Mouse (Mus musculus) ES-Bruce4 (cell line): Measurements from ENCODE around the gene Kcng1. TPM values are rescaled to one million over a fixed set of nuclear protein-coding genes. Genes with fewer than 3 reads are reported as not detected.
A peak's percentile ranks its signal among the peaks of the same experiment; 100 is the strongest.

ENCODE experiments used
- H3K27ac ChIP-seq: 2 replicates; pipeline ENCODE4 v1.5.1; 2012; ENCODE audit warnings: low read length, inconsistent platforms; ENCODE audit not compliant: insufficient read depth
- H3K27me3 ChIP-seq: 2 replicates; pipeline ENCODE4 v1.6.1; 2012; ENCODE audit warnings: mild to moderate bottlenecking, low read length, inconsistent platforms; ENCODE audit not compliant: control insufficient read depth, poor library complexity, insufficient read depth, severe bottlenecking
- H3K36me3 ChIP-seq: 2 replicates; pipeline ENCODE4 v1.6.1; 2012; ENCODE audit warnings: inconsistent platforms, mild to moderate bottlenecking, low read length, moderate library complexity; ENCODE audit not compliant: control insufficient read depth, poor library complexity, insufficient read depth, severe bottlenecking
- H3K4me1 ChIP-seq: one replicate; pipeline ENCODE4 v1.8.1; 2011; ENCODE audit warnings: low read length; ENCODE audit not compliant: control insufficient read depth, insufficient read depth
- H3K4me3 ChIP-seq: 2 replicates; pipeline ENCODE4 v1.5.1; 2011; ENCODE audit warnings: low read depth, mild to moderate bottlenecking, low read length
- H3K9ac ChIP-seq: 2 replicates; pipeline ENCODE4 v1.6.1; 2012; ENCODE audit warnings: low read depth, mild to moderate bottlenecking, inconsistent platforms; ENCODE audit not compliant: poor library complexity, severe bottlenecking
- H3K9me3 ChIP-seq: replicated peaks from 2 replicates; pipeline ENCODE4 v1.6.1; 2012; ENCODE audit warnings: mild to moderate bottlenecking, low read length, inconsistent platforms; ENCODE audit not compliant: control insufficient read depth, poor library complexity, insufficient read depth, severe bottlenecking
- CTCF ChIP-seq: IDR thresholded peaks from one replicate; pipeline ENCODE4 v1.8.1; 2011; ENCODE audit warnings: low read depth, low read length
- EP300 ChIP-seq: IDR thresholded peaks from 2 replicates; pipeline ENCODE4 v1.6.1; 2011; ENCODE audit warnings: low read depth, low read length; ENCODE audit not compliant: insufficient read depth
- POLR2A ChIP-seq: IDR thresholded peaks from one replicate; pipeline ENCODE4 v1.8.1; 2011; ENCODE audit warnings: low read length; ENCODE audit not compliant: insufficient read depth
- polyA plus RNA-seq: library from polyadenylated mRNA; stranded (reverse); fragments of >200 nt; gene quantifications from 2 replicates; pipeline ENCODE4 v1.2.4, GENCODE M21; 2011; ENCODE audit warnings: low read depth; ENCODE audit not compliant: missing spikeins, insufficient read depth, insufficient read length

Gene Kcng1
- polyA plus RNA-seq, 1 experiment, result 0.78 TPM

DNA sequence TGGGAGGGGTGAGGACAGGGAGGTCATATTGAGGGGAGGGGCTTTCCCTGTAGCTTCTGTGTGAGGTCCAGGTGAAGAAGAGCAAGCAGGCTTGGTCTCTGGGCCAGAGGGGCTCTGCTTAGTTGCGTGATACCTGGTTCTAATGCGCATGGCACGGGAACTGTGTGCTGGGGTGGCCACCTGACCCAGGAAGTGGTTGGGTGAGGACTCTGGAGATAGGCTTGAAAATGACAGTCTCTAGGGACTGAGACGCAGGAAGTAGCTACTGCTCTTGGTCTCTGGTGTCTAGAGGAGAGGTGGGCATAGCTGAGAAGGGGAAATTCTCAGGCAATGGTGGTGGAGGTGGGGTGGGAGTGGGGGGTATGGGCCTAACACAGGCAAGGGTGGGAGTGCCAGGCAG is 24.3 kb downstream of the Kcng1 start:
- Histone ChIP-seq H3K27ac (no peak overlapping the region), H3K9me3 (no peaks in the 10 kb centered on the region), H3K9ac (no peak overlapping the region), H3K4me1 (peaks cover 2% of the 10 kb centered on the region), H3K4me3 (no peak overlapping the region), H3K27me3 (no peaks in the 10 kb centered on the region), H3K36me3 (no peaks in the 10 kb centered on the region)
- TF ChIP-seq POLR2A (no peak), EP300 (no peak), CTCF (no peak)

DNA sequence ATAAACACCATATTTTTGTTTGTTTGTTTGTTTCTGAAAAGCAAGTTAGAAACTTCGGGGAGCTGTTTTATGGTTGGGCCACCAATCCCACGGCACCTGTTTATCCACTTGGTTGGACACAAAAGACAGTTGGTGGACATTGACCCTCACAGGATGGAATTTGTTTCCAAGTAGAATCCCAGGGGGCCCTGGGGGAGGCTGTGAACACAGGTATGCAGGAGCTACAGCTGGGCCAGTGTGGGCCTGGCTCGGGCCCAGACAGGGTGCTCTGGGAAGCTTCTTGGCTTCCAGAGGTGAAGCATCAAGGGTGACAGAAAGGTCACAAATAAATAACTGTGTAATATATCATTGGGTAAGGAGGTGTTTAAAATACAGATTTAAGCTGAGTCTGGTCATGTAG is 25.0 kb downstream of the Kcng1 start:
- H3K27ac ChIP-seq, result no peak overlapping the region
- TF ChIP-seq CTCF, result no peak
- TF ChIP-seq POLR2A, result no peak
- TF ChIP-seq EP300, result no peak
- no peaks in the 10 kb centered on the region for H3K36me3 ChIP-seq
- H3K4me1 ChIP-seq, result peaks cover 2% of the 10 kb centered on the region
- no peak overlapping the region for H3K4me3 ChIP-seq
- no peaks in the 10 kb centered on the region for H3K9me3 ChIP-seq
- H3K9ac ChIP-seq, result no peak overlapping the region
- no peaks in the 10 kb centered on the region for H3K27me3 ChIP-seq

DNA sequence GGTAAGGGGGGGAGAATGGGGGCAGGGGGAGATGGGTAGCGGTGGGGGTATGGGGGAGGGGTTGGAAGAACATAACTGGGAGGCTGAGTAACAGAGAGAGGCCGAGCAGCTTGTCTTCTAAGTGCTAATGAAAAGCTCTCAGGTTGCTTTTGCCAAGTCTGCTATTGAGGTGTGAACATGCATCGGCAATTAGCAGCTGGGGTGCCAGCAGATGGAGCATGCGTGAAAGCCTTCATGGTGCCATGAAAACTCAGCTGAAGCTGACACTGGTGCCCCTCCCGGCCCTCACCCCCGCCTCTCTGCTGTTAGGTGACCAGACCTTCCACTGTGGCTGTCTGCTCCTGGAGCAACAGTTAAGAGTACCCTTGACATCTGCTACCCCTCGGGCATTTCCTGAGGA is 27.7 kb downstream of the Kcng1 start:
- H3K9me3 ChIP-seq, result no peaks in the 10 kb centered on the region
- TF ChIP-seq EP300 (no peak), CTCF (no peak), POLR2A (no peak)
- H3K27ac ChIP-seq, result no peak overlapping the region
- no peaks in the 10 kb centered on the region for H3K36me3 ChIP-seq
- H3K4me1 ChIP-seq, result peaks cover 2% of the 10 kb centered on the region
- no peak overlapping the region for H3K9ac ChIP-seq
- no peak overlapping the region for H3K4me3 ChIP-seq
- no peaks in the 10 kb centered on the region for H3K27me3 ChIP-seq

DNA sequence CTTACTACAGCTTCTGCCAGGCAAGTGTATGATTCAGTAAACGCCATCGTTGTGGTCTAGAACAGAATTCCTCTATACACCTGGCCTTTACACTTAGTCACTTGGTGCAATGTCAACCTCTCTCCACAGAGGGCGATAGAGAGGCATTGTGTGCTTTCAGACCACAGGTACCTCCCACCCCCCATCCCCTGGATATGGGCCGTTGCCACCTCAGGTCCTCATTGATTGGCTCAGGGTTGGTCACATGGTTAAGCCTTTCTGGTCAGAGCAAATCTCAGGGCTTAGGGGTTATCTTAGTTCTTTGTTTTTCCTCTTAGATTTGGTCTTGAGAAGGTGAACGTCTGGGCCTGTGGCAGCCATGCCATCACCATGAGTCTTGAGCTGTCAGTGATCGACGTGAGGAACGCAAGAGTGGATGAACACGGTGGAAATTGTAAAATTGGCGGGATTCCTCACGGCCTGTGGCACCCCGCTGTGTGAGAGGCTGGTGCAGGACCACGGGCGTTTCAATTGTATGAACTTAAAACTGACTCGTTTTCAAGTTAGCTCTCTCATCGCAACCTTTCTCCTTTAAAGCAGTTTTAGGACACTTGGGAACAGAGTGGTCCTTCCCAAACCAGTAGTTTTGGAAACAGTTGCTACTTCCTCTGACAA is 28.8 kb downstream of the Kcng1 start:
- no peak overlapping the region for H3K9ac ChIP-seq

DNA sequence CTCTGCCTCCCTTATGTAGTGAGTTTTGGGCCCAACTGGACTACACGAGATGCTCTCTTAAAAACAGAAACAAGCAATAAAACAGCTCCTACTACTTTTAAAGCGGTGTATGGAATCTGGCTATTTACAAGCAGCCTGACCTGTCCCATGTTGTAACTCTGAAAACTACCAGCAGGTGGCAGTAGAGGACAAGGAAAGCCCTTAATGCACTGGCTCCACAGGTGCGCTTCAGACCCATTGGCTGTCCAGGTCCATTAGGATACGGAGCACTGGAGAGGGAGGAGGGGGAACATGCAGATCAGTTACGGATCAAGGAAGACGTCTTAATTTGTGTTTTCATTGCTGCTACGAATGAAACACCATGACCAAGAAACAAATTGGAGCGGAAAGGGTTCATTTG is 31.3 kb downstream of the Kcng1 start:
- no peaks in the 10 kb centered on the region for H3K27me3 ChIP-seq
- no peak overlapping the region for H3K4me3 ChIP-seq
- H3K9me3 ChIP-seq, result no peaks in the 10 kb centered on the region
- H3K9ac ChIP-seq, result no peak overlapping the region
- TF ChIP-seq CTCF (peak; percentile 88), EP300 (no peak), POLR2A (no peak)
- H3K4me1 ChIP-seq, result peaks cover 2% of the 10 kb centered on the region
- H3K27ac ChIP-seq, result no peak overlapping the region
- H3K36me3 ChIP-seq, result no peaks in the 10 kb centered on the region

More for the DNA sequence above, 28.8 kb downstream of the Kcng1 start:
- TF ChIP-seq POLR2A (no peak), CTCF (peak; percentile 79), EP300 (no peak)
- Histone ChIP-seq H3K36me3 (no peaks in the 10 kb centered on the region), H3K27ac (no peak overlapping the region), H3K27me3 (no peaks in the 10 kb centered on the region), H3K4me1 (peaks cover 2% of the 10 kb centered on the region), H3K4me3 (peak overlapping the region; percentile 66), H3K9me3 (no peaks in the 10 kb centered on the region)

DNA sequence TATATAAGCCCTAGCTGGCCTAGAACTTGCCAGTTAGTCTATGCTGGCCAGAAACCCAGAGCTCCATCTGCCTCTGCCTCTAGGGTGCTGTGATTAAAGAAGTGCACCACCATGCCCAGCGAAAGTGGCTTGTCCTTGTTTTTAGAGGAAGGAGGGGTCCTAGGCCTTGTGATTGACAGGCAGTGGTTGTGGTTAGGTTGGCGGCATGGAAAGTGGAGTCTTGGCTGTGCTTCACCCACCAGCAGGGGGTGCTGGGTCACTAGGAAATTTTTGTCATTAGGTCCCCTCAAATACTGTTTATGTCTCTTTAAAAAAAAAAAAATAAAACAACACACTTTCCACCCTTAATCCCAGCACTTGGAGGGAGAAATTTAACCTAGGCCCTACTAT is 32.7 kb downstream of the Kcng1 start:
- no peaks in the 10 kb centered on the region for H3K27me3 ChIP-seq
- no peak overlapping the region for H3K4me3 ChIP-seq
- H3K9ac ChIP-seq, result no peak overlapping the region
- peaks cover under 1% of the 10 kb centered on the region for H3K4me1 ChIP-seq
- TF ChIP-seq EP300 (no peak), CTCF (peak; percentile 59)
- no peak overlapping the region for H3K27ac ChIP-seq
- H3K9me3 ChIP-seq, result no peaks in the 10 kb centered on the region
- no peaks in the 10 kb centered on the region for H3K36me3 ChIP-seq
